Mouse (Mus musculus) mouse trophoblast stem cell (cell line): Measurements from ENCODE around the gene Plekha7.

Source experiments
- in situ Hi-C, 2 experiments: fragments of 300-500 bp; cut with MseI, MboI; formaldehyde crosslinking; loops; 2 replicates in 1 of 2; 3 replicates in 1 of 2; pipeline ENCODE4 v1.15.1; 2025

The Plekha7 gene

GRCm38 (mm10) chr7:116189708-116190107 lies 118.5 kb downstream of the Plekha7 start:
- in situ Hi-C loops: no loop called here

GRCm38 (mm10) chr7:116188391-116188790 lies 119.8 kb downstream of the Plekha7 start:
- in situ Hi-C loops: no loop called here

DNA sequence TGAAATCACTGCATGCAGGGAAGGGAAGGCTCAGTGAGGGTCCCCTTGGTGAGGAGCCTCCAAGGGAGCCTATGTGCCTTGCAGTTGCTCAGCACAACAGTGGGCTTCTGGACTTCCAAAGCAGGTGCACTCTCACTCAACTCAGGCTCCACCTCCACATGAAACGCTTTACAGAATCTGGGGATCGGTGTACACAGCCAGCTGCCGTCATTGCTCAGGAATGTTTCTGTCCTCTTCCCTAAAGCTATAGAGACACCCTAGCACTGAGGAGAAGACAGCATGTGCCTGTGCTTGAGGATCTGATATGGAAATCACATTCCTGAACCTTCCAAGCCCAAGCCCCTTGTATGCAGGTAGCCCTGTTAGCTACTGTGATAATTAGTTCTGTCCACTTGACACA lies 120.7 kb downstream of the Plekha7 start:
- in situ Hi-C loops: no loop called here

- in situ Hi-C loops: no loop called here
Measured at GRCm38 (mm10) chr7:116186847-116187246, 121.3 kb downstream of the Plekha7 start.

- in situ Hi-C loops: no loop called here
Measured at GRCm38 (mm10) chr7:116186156-116186555, 122.0 kb downstream of the Plekha7 start.

DNA sequence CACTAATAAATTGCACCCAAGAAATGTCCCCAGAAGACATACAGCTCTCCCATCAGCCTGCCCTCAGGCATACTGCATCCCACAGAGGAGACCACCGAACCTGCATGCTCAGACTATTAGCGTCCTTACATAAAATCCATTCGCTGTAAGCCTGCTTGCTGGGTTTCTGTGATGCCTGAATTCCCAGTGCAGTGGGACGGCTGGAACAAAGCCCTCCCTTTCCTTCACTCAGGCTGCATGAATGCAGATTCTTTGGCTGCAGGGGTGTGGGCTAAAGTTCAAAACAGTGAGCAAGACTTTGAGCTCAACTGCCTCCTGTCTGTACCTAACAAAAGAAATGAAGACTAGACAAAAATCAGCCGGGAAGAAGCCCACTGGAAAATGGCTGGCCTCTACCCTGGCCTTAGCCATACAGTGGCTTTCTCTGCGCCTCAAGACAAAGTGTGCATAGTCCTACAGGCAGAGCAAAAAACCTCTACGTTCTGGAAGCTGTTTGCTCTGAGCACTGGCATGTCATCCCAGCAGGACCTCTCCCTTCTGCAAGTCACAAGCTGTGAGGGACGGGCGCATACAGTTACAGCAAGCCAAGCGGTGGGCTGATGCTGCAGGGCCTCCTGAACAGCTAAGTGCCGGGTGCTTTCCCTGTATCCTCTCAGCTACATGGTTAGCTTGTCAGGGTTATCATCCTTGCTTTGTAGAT lies 123.7 kb downstream of the Plekha7 start:
- in situ Hi-C loops: no loop called here

DNA sequence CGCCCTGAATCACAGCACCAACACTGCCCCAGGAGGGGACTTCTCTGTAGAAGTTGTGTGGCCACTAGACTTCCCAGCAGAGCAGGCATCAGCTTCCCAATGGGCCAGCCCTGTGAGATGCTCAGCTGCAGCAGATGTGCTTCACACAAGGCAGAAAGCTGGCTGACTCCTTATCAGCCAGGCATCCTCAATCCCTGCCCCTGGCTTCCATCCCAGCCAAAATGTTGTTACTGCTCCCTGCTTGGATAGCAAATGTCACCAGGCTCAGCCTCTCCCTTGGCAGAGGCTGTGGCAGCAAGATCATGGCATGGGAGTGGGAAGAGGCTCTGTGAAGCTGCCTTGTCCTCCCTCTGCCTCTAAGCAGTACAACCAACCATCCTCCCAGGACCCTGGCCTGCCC lies 125.7 kb downstream of the Plekha7 start:
- in situ Hi-C loops: no loop called here

DNA sequence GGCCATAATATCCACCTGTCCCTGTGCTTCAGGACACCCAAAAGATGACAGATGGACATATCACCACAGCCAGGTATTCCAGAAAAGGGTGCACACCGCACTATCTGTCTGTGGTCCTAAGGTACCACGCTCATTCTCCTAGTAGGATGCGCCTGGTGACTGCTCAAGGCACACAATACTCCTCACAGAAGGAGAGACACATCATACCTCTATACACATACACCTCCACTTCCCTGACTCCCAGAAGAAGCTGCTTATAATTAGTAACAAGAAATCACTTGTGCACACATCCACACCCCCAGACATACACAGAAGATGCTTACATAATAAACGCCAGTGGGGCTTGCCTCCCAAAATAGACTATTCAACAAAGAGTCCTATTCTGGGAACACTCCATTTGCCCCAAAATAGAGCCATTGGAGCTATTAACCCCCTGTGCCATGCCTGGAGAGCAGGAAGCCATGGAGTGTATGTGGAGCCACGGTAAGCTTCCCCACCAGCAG lies 126.7 kb downstream of the Plekha7 start:
- in situ Hi-C loops: no loop called here

GRCm38 (mm10) chr7:116178916-116179315 lies 129.3 kb downstream of the Plekha7 start:
- in situ Hi-C loops: no loop called here

DNA sequence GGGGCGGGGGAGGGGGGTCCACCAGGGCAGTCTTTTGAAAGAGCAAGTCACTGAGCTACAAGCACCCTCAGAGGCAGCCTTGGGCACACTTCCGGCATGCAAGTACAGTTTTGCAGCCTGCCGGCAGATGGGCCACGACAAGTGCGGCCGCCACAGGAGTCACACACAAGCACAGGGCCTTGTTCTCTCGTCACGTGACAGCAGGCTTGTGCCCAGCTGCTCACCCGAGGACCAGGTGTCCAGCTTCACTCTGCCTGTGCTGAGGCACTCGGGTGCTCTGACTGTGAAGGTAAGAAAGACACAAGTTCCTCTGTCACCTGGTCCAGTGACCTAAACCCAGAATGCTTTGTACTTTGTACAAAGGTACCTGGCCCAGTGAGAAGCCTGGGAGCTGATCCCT lies 135.4 kb downstream of the Plekha7 start:
- in situ Hi-C loops: no loop called here

- in situ Hi-C loops: no loop called here
Measured at GRCm38 (mm10) chr7:116169426-116169825, 138.8 kb downstream of the Plekha7 start.

- in situ Hi-C loops: no loop called here
Measured at GRCm38 (mm10) chr7:116168224-116168623, 140.0 kb downstream of the Plekha7 start.

GRCm38 (mm10) chr7:116164232-116164631 lies 143.9 kb downstream of the Plekha7 start:
- in situ Hi-C loops: no loop called here

- in situ Hi-C loops: no loop called here
Measured at GRCm38 (mm10) chr7:116161544-116161943, 146.6 kb downstream of the Plekha7 start.

DNA sequence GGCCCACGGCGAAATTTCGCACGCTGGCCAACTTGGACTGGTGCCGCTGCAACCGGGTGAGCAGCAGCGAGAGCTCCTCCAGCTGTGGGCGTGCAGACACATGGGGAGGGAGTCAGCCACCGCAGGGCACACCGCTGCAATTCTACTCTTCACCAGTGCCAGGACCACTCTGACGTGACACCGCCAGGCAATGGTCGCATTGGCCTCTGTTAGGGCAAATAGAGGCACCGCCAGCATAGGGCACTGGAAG lies 151.4 kb downstream of the Plekha7 start:
- in situ Hi-C loops: loop anchor here in 1 of 2 experiments (10.0 kb wide), 1 partner anchor 168 kb away; no protein-coding TSS in a partner anchor

- in situ Hi-C loops: loop anchor here in 1 of 2 experiments (10.0 kb wide), 1 partner anchor 169 kb away; no protein-coding TSS in a partner anchor
Measured at GRCm38 (mm10) chr7:116156072-116156893, 151.9 kb downstream of the Plekha7 start.

DNA sequence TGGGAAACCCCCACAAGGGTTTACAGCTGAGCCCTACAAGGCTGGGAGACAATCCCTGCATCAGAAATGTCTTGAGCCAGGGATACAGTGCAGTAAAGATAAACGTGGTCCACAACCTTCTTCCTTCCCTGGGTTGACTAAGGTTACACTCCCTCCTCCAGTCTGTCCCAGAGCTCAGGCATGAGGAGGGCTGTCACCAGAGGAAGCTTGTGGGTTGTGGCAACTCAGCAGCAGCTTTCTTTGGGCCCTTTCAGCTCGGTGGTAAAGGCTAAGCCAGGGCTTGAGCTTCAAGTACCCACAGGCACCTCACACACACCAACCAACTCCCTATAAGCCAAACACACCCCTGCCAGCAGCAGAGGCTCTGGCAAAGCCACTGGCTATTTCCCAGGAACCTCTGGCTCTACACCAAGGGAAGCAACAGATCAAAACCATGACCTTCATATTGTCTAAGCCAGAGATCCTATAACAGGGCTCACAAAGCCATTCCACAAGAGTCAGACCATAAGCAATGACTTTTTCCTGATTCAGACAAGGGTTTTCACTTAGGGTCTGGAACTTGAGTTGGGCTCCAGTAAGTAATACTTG lies 154.3 kb downstream of the Plekha7 start:
- in situ Hi-C loops: loop anchor here in 1 of 2 experiments (10.0 kb wide), 1 partner anchor 171 kb away; no protein-coding TSS in a partner anchor

DNA sequence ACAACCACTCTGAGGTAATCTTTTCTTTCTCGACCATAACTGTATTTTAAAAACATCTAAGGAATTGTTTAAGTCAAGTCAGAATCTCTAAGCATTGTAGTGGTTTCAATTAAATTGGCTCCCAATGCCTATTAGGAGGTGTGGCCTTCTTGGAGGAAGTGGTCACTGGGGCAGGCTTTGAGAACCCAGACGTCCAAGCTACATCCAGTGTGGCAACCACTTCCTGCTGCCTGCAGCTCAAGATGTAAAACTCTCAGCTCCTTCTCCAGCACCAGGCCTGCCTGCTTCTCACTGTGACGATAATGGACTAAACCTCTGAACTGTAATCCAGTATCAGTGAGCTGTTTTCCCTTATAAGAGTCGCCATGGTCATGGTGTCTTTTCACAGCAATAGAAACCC lies 158.6 kb downstream of the Plekha7 start:
- in situ Hi-C loops: no loop called here

DNA sequence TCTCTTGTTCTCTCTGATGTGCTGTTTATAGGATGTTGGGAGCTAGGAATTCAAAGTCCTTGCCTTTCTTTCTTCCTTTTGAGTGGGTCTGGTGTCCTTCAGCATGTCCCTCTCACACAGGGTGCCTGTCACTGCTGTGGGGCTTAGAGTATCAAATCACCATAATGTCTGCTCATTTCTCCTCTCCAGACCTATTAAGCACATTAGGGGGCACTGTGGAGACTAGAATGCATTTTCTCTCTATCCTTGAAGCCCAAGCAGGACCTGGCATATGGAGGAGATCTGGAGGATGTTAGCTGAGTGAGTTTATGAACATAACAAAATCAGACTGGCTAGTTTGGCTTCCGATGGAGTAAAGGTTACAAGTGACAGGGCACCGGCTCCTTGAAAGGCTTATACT lies 161.1 kb downstream of the Plekha7 start:
- in situ Hi-C loops: no loop called here

DNA sequence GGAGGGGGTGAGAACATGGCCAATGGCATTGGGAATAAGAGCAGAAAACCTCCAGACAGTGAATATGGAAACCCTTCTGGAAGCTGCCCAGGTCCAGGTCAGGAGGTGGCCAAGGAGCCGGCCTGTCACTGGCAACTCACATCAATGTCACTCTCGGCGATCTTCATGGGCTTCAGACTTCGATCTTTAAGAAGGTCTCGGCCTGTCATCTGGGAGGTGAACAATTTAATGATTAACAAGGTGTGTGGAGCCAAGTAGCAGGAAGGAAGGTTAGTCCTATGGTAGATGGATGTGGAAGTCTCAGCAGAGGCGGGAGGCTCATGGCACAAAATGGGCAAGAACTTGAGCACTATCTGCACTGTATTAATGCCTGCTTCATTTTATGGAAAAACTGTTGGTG lies 163.1 kb downstream of the Plekha7 start:
- in situ Hi-C loops: no loop called here

- in situ Hi-C loops: no loop called here
Measured at GRCm38 (mm10) chr7:116137671-116138070, 170.5 kb downstream of the Plekha7 start.

- in situ Hi-C loops: no loop called here
Measured at GRCm38 (mm10) chr7:116137149-116137548, 171.0 kb downstream of the Plekha7 start.
